Mouse (Mus musculus) small intestine, adult 2 months (tissue): ENCODE measurements around the gene Src. TPM values are rescaled to one million over a fixed set of nuclear protein-coding genes. Genes with fewer than 3 reads are reported as not detected.
A peak's percentile ranks its signal among the peaks of the same experiment; 100 is the strongest.
"Not testable (repeated sequence)": the region's sequence is repeated elsewhere in the genome, so short reads cannot be mapped to it uniquely, and the experiment has no call there.

Experiments used
- H3K27ac ChIP-seq: fragments of 200-500 bp; 2 replicates; pipeline ENCODE4 v1.5.1; 2012; ENCODE audit warnings: low read depth, low read length, control low read depth, inconsistent platforms; ENCODE audit not compliant: insufficient read depth
- H3K27me3 ChIP-seq: fragments of 200-500 bp; 2 replicates; pipeline ENCODE4 v1.6.1; 2012; ENCODE audit warnings: mild to moderate bottlenecking, moderate library complexity, low read length, inconsistent platforms; ENCODE audit not compliant: control insufficient read depth, insufficient read depth
- H3K36me3 ChIP-seq: fragments of 200-500 bp; 2 replicates; pipeline ENCODE4 v1.6.1; 2012; ENCODE audit warnings: mild to moderate bottlenecking, low read length, control low read depth, inconsistent platforms; ENCODE audit not compliant: control insufficient read depth, insufficient read depth
- H3K4me1 ChIP-seq: fragments of 200-500 bp; 2 replicates; pipeline ENCODE4 v1.6.1; 2012; ENCODE audit warnings: low read length, inconsistent platforms, mixed read lengths; ENCODE audit not compliant: control insufficient read depth, insufficient read depth, insufficient read length
- H3K4me3 ChIP-seq: fragments of 200-500 bp; 2 replicates; pipeline ENCODE4 v1.5.1; 2012; ENCODE audit warnings: low read depth, mild to moderate bottlenecking, control low read depth, inconsistent platforms, low read length, moderate library complexity
- CTCF ChIP-seq: fragments of 200-500 bp; IDR thresholded peaks from 2 replicates; pipeline ENCODE4 v1.5.1; 2012; ENCODE audit warnings: low read depth, mild to moderate bottlenecking, control low read depth, inconsistent platforms, low read length, moderate library complexity, mixed read lengths; ENCODE audit not compliant: insufficient replicate concordance, insufficient read length; ENCODE audit errors: extremely low read depth
- POLR2A ChIP-seq: fragments of 200-500 bp; IDR thresholded peaks from 2 replicates; pipeline ENCODE4 v1.6.1; 2012; ENCODE audit warnings: low read depth, mild to moderate bottlenecking, control low read depth, inconsistent platforms, low read length, moderate library complexity
- WGBS: fragments of 180-500 bp; shearing (Covaris S2); methylation state at CpG from one replicate; pipeline ENCODE4 v1.1.7; 2018; 5-methylcytosine and 5-hydroxymethylcytosine counted together
- polyA plus RNA-seq: library from polyadenylated mRNA; depleted of rRNA; stranded (reverse); fragments of >200 nt; gene quantifications from 2 replicates; pipeline ENCODE4 v1.2.3, GENCODE M21; 2012; rRNA removed

Src gene
- 65.9 and 161 TPM in 2 replicates for polyA plus RNA-seq

DNA sequence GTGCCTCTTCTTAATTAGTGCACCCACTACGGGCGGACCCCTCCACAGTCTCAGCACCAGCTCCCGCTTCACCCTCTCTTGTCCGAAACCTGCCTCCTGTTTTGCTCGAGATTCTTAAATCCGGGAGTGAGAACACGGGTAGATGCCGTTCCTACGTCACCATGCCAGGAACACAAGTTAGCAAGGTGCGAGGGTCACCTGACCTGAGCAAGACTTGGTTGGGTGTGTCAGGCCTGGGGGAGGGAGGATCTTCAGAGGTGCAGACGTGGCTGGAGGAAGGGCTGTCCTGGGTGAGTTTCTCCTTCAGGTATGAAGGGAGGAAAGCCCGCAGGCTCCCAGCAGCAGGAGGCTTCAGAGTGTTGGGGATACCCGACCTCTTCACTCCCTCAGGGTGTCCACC lies at the start of gene Src:
Src (plus strand) TSS at position 239 of the 400 bp plus-strand sequence.
- H3K27ac ChIP-seq, result peak within 1 kb of the TSS; percentile 84
- 30% methylated on average over 13 of the region's 13 CpGs for WGBS
- H3K4me3 ChIP-seq, result peak within 1 kb of the TSS; percentile 18; the same call in 1 of the 2 replicates
- H3K4me1 ChIP-seq, result peaks cover 51% of the 10 kb centered on the region
- H3K27me3 ChIP-seq, result no peaks in the 10 kb centered on the region
- H3K36me3 ChIP-seq, result no peaks in the 10 kb centered on the region
- TF ChIP-seq CTCF, result no peak

GRCm38 (mm10) chr2:157371696-157372095 lies 46.5 kb upstream of the Src start:
- TF ChIP-seq POLR2A, result no peak
- no peak for TF ChIP-seq CTCF
- Histone ChIP-seq H3K4me3 (no peak overlapping the region), H3K4me1 (peaks cover 37% of the 10 kb centered on the region), H3K27ac (peak overlapping the region; percentile 55), H3K27me3 (no peaks in the 10 kb centered on the region), H3K36me3 (no peaks in the 10 kb centered on the region)
- 75% methylated on average over 6 of the region's 6 CpGs for WGBS

DNA sequence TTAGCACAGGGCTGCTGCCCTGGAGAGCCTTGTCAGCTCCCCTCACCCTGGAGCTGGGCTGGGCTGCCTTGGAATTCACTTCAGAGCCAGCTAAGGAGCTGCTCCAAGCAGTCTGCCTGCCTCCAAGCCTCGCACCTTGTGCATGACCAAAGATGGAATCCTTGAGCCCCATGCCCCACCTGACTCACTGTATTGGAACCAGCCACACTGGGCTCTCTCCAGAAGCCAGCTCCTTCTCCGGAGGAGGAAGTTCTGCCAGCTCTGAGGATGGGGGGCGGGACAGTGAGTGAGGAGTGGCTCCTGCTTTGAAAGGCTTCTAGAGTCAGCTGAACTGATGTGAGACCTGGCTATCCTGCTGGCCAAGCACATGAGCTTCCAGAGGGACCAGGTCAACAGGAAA lies 44.6 kb upstream of the Src start:
- Histone ChIP-seq H3K27ac (peak overlapping the region; percentile 82), H3K4me1 (peaks cover 39% of the 10 kb centered on the region), H3K4me3 (no peak overlapping the region), H3K36me3 (no peaks in the 10 kb centered on the region), H3K27me3 (no peaks in the 10 kb centered on the region)
- 41% methylated on average over 3 of the region's 3 CpGs for WGBS
- no peak for TF ChIP-seq CTCF
- TF ChIP-seq POLR2A, result no peak

GRCm38 (mm10) chr2:157375051-157375450 lies 43.2 kb upstream of the Src start:
- TF ChIP-seq CTCF, result no peak
- no peak for TF ChIP-seq POLR2A
- Histone ChIP-seq H3K4me3 (0 out of 2 replicates have a peak overlapping the region, but pooled peaks have one; percentile 3), H3K36me3 (peaks cover 7% of the 10 kb centered on the region), H3K27me3 (no peaks in the 10 kb centered on the region), H3K4me1 (peaks cover 36% of the 10 kb centered on the region), H3K27ac (peak overlapping the region; percentile 34; the same call in 1 of the 2 replicates)
- 63% methylated on average over 8 of the region's 8 CpGs for WGBS

DNA sequence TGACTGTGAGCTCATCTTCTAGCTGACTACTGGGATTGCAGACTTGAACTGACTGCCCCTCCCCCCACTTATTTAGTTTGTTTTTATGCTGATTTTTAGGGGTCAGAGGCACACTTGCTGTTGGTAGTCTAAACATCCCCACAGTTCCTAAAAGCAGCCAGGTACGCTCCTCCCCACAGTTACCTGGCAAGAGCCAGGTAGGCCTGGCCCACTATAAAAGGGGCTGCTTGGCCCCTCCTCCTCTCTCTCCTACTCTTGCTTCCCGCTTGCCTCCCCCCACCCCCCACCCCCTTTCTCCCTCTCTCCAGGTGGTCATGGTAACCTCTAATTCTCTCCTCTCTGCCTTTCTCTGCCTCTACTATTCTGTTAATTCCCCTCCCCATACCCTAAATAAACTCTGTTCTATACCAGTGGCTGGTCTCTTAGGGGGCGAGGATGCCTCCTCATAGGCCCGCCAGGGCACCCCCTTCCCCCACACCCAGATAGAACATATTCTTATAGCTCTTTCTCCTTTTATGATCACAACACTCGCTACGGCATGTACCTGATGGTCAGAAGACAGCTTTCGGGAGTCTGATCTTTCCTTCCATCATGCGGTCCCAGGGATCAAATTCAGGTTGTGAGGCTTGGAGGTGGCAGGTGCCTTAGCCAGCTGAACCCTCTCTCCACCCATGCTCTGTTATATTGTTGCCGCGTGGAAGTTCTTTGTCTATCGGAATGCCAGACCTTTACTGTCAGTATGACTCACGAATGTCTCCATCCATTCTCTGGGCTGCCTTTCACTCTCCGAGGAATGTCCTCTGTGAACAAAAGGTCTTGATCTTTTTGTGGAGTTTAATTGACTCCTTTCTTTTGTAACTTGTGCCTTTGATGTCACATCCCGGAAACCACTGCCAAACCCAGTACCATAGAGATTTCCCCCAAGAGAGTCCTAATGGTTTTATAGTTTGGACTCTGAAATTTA lies 42.2 kb upstream of the Src start:
- Histone ChIP-seq H3K27ac (peak overlapping the region; percentile 34), H3K4me3 (no peak overlapping the region), H3K4me1 (peaks cover 36% of the 10 kb centered on the region), H3K27me3 (no peaks in the 10 kb centered on the region), H3K36me3 (peaks cover 11% of the 10 kb centered on the region)
- TF ChIP-seq CTCF, result no peak
- 45% methylated on average over 14 of the region's 14 CpGs for WGBS

DNA sequence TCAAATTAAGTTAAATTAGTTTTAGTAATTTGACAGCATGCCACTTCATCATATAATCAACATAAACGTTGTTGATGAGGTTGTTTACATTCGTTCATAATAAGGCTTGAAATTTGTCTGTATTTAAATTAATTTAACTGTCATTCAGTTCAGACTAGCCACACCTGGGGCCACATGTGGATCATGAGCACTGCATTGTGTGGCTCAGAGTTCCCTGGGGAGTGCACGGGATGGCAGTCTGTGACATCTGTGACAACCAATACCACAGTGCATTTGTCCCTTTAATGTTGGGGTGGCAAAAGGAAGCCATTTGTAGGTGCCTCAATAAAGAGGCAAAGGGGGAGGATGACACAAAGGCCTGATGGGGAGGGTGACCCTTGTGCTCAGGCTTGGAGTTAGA lies 41.2 kb upstream of the Src start:
- H3K27me3 ChIP-seq, result no peaks in the 10 kb centered on the region
- H3K4me3 ChIP-seq, result no peak overlapping the region
- WGBS, result 58% methylated on average over 3 of the region's 3 CpGs
- H3K27ac ChIP-seq, result peak overlapping the region; percentile 4; the same call in 1 of the 2 replicates
- H3K36me3 ChIP-seq, result peaks cover 16% of the 10 kb centered on the region
- TF ChIP-seq POLR2A (no peak), CTCF (no peak)
- H3K4me1 ChIP-seq, result peaks cover 33% of the 10 kb centered on the region

GRCm38 (mm10) chr2:157384836-157385235 lies 33.4 kb upstream of the Src start:
- Histone ChIP-seq H3K27me3 (no peaks in the 10 kb centered on the region), H3K36me3 (peaks cover 13% of the 10 kb centered on the region), H3K4me1 (no peaks in the 10 kb centered on the region), H3K4me3 (no peak overlapping the region), H3K27ac (no peak overlapping the region)
- WGBS, result 88% methylated on average over 4 of the region's 4 CpGs
- TF ChIP-seq CTCF (no peak), POLR2A (no peak)

DNA sequence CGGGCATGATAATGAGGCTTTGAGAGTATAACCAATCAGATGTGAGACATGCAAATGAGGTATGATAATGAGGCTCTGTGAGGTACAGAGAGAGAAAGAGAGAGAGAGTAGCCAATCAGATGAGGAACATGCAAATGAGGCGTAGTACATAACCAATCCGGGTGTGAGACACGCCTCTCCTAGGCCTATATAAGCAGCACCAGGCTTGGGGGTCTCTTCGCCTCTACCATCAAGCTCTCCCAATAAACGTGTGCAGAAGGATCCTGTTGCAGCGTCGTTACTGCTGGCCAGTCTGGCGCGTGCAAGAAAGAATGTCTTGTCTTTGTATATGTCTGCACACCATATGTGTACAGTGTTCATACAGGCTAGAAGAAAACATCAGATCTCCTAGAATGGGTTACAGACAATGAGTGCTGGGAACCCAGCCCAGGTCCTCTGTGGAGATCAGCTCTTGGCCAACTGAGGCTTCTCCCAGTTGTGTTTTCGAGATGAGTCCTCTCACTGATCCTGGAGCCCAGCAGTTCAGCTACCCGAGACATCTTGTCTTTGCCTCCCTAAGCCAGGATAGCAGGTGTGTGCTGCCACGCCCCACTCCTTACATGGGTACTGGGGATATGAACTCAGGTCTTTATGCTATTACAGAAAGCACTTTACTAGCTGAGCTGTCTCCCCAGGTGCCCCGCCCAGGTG lies 29.2 kb upstream of the Src start:
- H3K27me3 ChIP-seq, H3K4me1 ChIP-seq, H3K36me3 ChIP-seq, H3K27ac ChIP-seq, H3K4me3 ChIP-seq: not testable (repeated sequence)
- WGBS, result 92% methylated on average over 14 of the region's 14 CpGs
